8 mouse cellular contexts compared by ENCODE assay signal in the genomic region with DNA sequence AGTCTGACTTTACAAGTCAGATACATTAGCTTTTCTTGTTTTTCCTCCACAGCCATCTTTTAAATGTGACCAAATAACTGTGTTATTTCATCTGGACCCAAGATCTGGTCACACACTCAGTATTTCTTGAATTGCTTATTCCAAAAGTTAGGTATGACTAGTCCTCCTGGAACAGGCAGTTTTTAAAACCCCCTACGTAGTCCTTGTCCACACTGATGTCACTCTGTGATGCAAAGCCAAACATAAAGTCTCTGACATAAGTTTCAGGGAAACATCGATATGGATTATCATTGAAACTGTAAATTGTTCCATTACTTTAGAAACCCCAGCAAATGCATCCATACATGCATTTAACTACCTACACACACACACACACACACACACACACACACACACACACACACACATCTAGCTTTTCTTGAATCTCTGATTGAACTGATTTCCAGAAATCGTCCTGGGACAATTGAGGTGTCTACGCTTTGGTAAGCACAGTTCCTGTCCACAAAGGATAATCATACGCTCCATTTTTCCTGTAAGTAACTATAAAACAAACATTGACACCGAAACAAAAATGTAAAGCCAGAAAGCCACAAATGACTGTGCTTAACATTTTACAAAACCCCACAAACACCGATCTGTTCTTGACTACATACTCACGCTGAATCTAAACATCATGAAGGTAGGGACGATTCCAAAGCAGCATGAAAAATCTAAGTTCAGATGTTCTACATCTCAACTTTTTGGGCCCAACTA. TPM values are rescaled to one million over a fixed set of nuclear protein-coding genes. Genes with fewer than 3 reads are reported as not detected.
DNase-seq lines count a peak whose midpoint lies in the region; ATAC-seq and TF ChIP-seq lines count a peak whose summit lies in the region.

No protein-coding gene starts in this region.

- no peaks in the 10 kb centered on the region for H3K36me3 ChIP-seq in megakaryocyte, embryonic 14.5 days (replicated peaks; ENCODE audit: low read length)
- no peaks in the 10 kb centered on the region for H3K36me3 ChIP-seq in embryonic facial prominence, embryonic 12.5 days
- H3K36me3 ChIP-seq in intestine, postnatal 0 days (ENCODE audit: control insufficient read depth, insufficient read depth): no peaks in the 10 kb centered on the region
- no peaks in the 10 kb centered on the region for H3K36me3 ChIP-seq in splenic B cell, adult 2 months (ENCODE audit: control insufficient read depth, insufficient read depth, low read length, poor library complexity, severe bottlenecking)

- no peak for ATAC-seq in megakaryocyte, adult 5-6 weeks (ENCODE audit: poor library complexity, severe bottlenecking)
- no peak for ATAC-seq in embryonic facial prominence, embryonic 12.5 days (ENCODE audit: insufficient number of reproducible peaks, insufficient read depth, low FRiP score, low TSS enrichment)
- ATAC-seq in intestine, postnatal 0 days: no peak

- peak overlapping the region; percentile 64 for H3K4me2 ChIP-seq in embryonic facial prominence, embryonic 12.5 days (replicated peaks)
- peak overlapping the region; percentile 80 for H3K4me2 ChIP-seq in intestine, postnatal 0 days (replicated peaks; ENCODE audit: low read depth)

- peak overlapping the region; percentile 89 for H3K9ac ChIP-seq in embryonic facial prominence, embryonic 12.5 days
- H3K9ac ChIP-seq in intestine, postnatal 0 days (ENCODE audit: low read depth, low read length): peak overlapping the region; percentile 87; the same call in 1 of the 2 replicates

- H3K27ac ChIP-seq in embryonic facial prominence, embryonic 12.5 days: no peak overlapping the region
- no peak overlapping the region for H3K27ac ChIP-seq in intestine, postnatal 0 days (ENCODE audit: low read depth, low read length)

- H3K4me1 ChIP-seq in megakaryocyte, embryonic 14.5 days: peaks cover 15% of the 10 kb centered on the region
- H3K4me1 ChIP-seq in embryonic facial prominence, embryonic 12.5 days: peaks cover 8% of the 10 kb centered on the region; the same call in 1 of the 2 replicates
- peaks cover 3% of the 10 kb centered on the region; the same call in 1 of the 2 replicates for H3K4me1 ChIP-seq in intestine, postnatal 0 days (replicated peaks; ENCODE audit: control insufficient read depth, insufficient read depth, low read length)

- peaks cover 3% of the 10 kb centered on the region for H3K27me3 ChIP-seq in megakaryocyte, embryonic 14.5 days (replicated peaks)
- no peaks in the 10 kb centered on the region for H3K27me3 ChIP-seq in embryonic facial prominence, embryonic 12.5 days
- H3K27me3 ChIP-seq in intestine, postnatal 0 days (replicated peaks; ENCODE audit: control insufficient read depth, insufficient read depth, low read length): no peaks in the 10 kb centered on the region
- H3K27me3 ChIP-seq in splenic B cell, adult 2 months (ENCODE audit: control insufficient read depth, insufficient read depth, low read length, poor library complexity, severe bottlenecking): 0 out of 2 replicates have a peak, but pooled peaks cover 2% of the 10 kb centered on the region

- 19% methylated on average over 9 of the region's 9 CpGs for WGBS in embryonic facial prominence, embryonic 12.5 days
- 6% methylated on average over 9 of the region's 9 CpGs for WGBS in intestine, postnatal 0 days

- H3K9me3 ChIP-seq in megakaryocyte, embryonic 14.5 days: no peaks in the 10 kb centered on the region
- no peaks in the 10 kb centered on the region for H3K9me3 ChIP-seq in embryonic facial prominence, embryonic 12.5 days
- no peaks in the 10 kb centered on the region for H3K9me3 ChIP-seq in intestine, postnatal 0 days (ENCODE audit: control insufficient read depth)

- H3K4me3 ChIP-seq in megakaryocyte, embryonic 14.5 days (replicated peaks): peak overlapping the region; percentile 94
- H3K4me3 ChIP-seq in embryonic facial prominence, embryonic 12.5 days: peak overlapping the region; percentile 86
- H3K4me3 ChIP-seq in intestine, postnatal 0 days (ENCODE audit: low read depth, low read length): peak overlapping the region; percentile 95

- TF ChIP-seq CTCF in intestine, postnatal 0 days (IDR thresholded peaks at IDR 0.05; ENCODE audit: low read depth): no peak

- peak; percentile 15 for DNase-seq in splenic B cell, adult 2 months (ENCODE audit: low read depth, low spot score)
- DNase-seq in ovary, postnatal 14 days (ENCODE audit: low spot score): no peak
- DNase-seq in left cerebral cortex, postnatal 25 days (ENCODE audit: low spot score in 2 of 2): no peak
- no peak for DNase-seq in Muller cell, postnatal 12 days (ENCODE audit: inconsistent ontology term)

- intact Hi-C loops in left cerebral cortex, postnatal 25 days (cut with DNase I): loop anchor here (2.0 to 5.0 kb wide), 3 partner anchors 41 to 76 kb away; a partner anchor contains a TSS

RNA-seq across cellular contexts. Expression of a gene that starts 1.5 kb away (rescaled TPM):
- polyA plus RNA-seq in megakaryocyte, embryonic 14.5 days (2012; ENCODE audit: insufficient read depth, low replicate concordance): 1.6 and 1.9 TPM in 2 replicates
- 9.5 and 10.4 TPM in 2 replicates for total RNA-seq in megakaryocyte, adult 5-6 weeks (2015)
- total RNA-seq in megakaryocyte, adult 5-6 weeks (2017): 7.3 and 9.1 TPM in 2 replicates
- polyA plus RNA-seq in embryonic facial prominence, embryonic 12.5 days (2016; fragmentation: Nextera tagmentation; extraction: Ambion mirVana): 8.4 and 9.2 TPM in 2 replicates
- 2.4 and 3.0 TPM in 2 replicates for polyA plus RNA-seq in intestine, postnatal 0 days (2015; fragmentation: Nextera tagmentation; extraction: Ambion mirVana)
- 10 to 100 TPM; 93.7 to 94.6 TPM for total RNA-seq in left cerebral cortex, postnatal 25 days (2021)
